ENCODE assay signal across 14 mouse cellular contexts in genomic region chrX:166327621-166328020, GRCm38 (mm10).
DNase-seq lines count a peak whose midpoint lies in the region; ATAC-seq and TF ChIP-seq lines count a peak whose summit lies in the region.
"Had no signal": no experiment of that assay in that cellular context is flagged by ENCODE, and none has a peak within 500 bp of the region (broad histone marks: within the 10 kb centered on the region; RNA-seq: fewer than 3 reads in every experiment).

No protein-coding gene starts in this region.

- no peaks in the 10 kb centered on the region for H3K36me3 ChIP-seq in CH12.LX (replicated peaks in 1 of 2; ENCODE audit: control insufficient read depth in 1 of 2, insufficient read depth in 1 of 2, low read length in 1 of 2)
- H3K36me3 ChIP-seq in embryonic facial prominence, embryonic 10.5 days (replicated peaks), result no peaks in the 10 kb centered on the region
- H3K36me3 ChIP-seq in hindbrain, embryonic 10.5 days, result no peaks in the 10 kb centered on the region
- no peaks in the 10 kb centered on the region for H3K36me3 ChIP-seq in midbrain, embryonic 14.5 days (ENCODE audit: control insufficient read depth, insufficient read depth, low read length)
- H3K36me3 ChIP-seq in stomach, postnatal 0 days (ENCODE audit: control insufficient read depth, insufficient read depth, low read length), result no peaks in the 10 kb centered on the region
- H3K36me3 ChIP-seq: liver, embryonic 13.5 days had no signal

- no peak overlapping the region for H3K27ac ChIP-seq in CH12.LX (ENCODE audit: insufficient read depth, low read depth)
- H3K27ac ChIP-seq in embryonic facial prominence, embryonic 10.5 days (replicated peaks), result peak overlapping the region; percentile 79; the same call in 1 of the 2 replicates
- H3K27ac ChIP-seq in hindbrain, embryonic 10.5 days, result peak overlapping the region; percentile 87
- peak overlapping the region; percentile 85 for H3K27ac ChIP-seq in midbrain, embryonic 14.5 days (replicated peaks; ENCODE audit: low read depth, low read length)
- H3K27ac ChIP-seq in stomach, postnatal 0 days (replicated peaks), result no peak overlapping the region
- H3K27ac ChIP-seq: liver, embryonic 13.5 days had no signal

- no peak overlapping the region for H3K9ac ChIP-seq in CH12.LX (ENCODE audit: insufficient read depth, low read depth)
- no peak overlapping the region for H3K9ac ChIP-seq in midbrain, embryonic 14.5 days (replicated peaks; ENCODE audit: low read length)
- no peak overlapping the region for H3K9ac ChIP-seq in stomach, postnatal 0 days (ENCODE audit: low read length)
- H3K9ac ChIP-seq: liver, embryonic 13.5 days had no signal

- no peak overlapping the region for H3K4me3 ChIP-seq in CH12.LX (replicated peaks in 1 of 3; ENCODE audit: low read depth in 2 of 3, low read length in 2 of 3, poor library complexity in 1 of 3)
- H3K4me3 ChIP-seq in embryonic facial prominence, embryonic 10.5 days, result no peak overlapping the region
- no peak overlapping the region for H3K4me3 ChIP-seq in hindbrain, embryonic 10.5 days
- H3K4me3 ChIP-seq in midbrain, embryonic 14.5 days (replicated peaks; ENCODE audit: low read depth, low read length), result no peak overlapping the region
- H3K4me3 ChIP-seq in stomach, postnatal 0 days (ENCODE audit: low read depth, low read length), result no peak overlapping the region
- H3K4me3 ChIP-seq: liver, embryonic 13.5 days had no signal

- DNase-seq in CH12.LX (ENCODE audit: extremely low read depth), result peak; percentile 37
- no peak for DNase-seq in embryonic facial prominence, embryonic 10.5 days (ENCODE audit: low spot score)
- DNase-seq in hindbrain, embryonic 10.5 days (ENCODE audit: low spot score), result no peak
- DNase-seq in midbrain, embryonic 14.5 days, result peak; percentile 31
- no peak for DNase-seq in stomach, postnatal 0 days (ENCODE audit: low spot score)
- DNase-seq in adrenal gland, postnatal 25 days, result no peak
- no peak for DNase-seq in ovary, postnatal 10 days (ENCODE audit: low spot score)
- DNase-seq: adrenal gland, adult 2 months; heart, adult 18-20 months; heart, postnatal 10 days; kidney, adult 18-20 months; liver, embryonic 13.5 days; lung, postnatal 36 days had no signal

- peaks cover 9 to 16% of the 10 kb centered on the region in 2 experiments for H3K4me1 ChIP-seq in CH12.LX (ENCODE audit: control insufficient read depth in 1 of 2, insufficient read depth in 2 of 2)
- H3K4me1 ChIP-seq in embryonic facial prominence, embryonic 10.5 days, result peaks cover 20% of the 10 kb centered on the region
- H3K4me1 ChIP-seq in hindbrain, embryonic 10.5 days (replicated peaks), result peaks cover 22% of the 10 kb centered on the region
- peaks cover 15% of the 10 kb centered on the region; the same call in 1 of the 2 replicates for H3K4me1 ChIP-seq in midbrain, embryonic 14.5 days (ENCODE audit: control insufficient read depth, insufficient read depth, low read length)
- no peaks in the 10 kb centered on the region for H3K4me1 ChIP-seq in stomach, postnatal 0 days (replicated peaks; ENCODE audit: control insufficient read depth, insufficient read depth)
- H3K4me1 ChIP-seq: liver, embryonic 13.5 days had no signal

- ATAC-seq in midbrain, embryonic 14.5 days (ENCODE audit: low FRiP score, low TSS enrichment), result no peak
- no peak for ATAC-seq in CD4-positive, CD25-positive, alpha-beta regulatory T cell, adult 4 months
- no peak for ATAC-seq in stomach, postnatal 0 days (ENCODE audit: low FRiP score, low TSS enrichment)

- WGBS in embryonic facial prominence, embryonic 10.5 days, result 68% methylated on average over 5 of the region's 5 CpGs
- 70% methylated on average over 5 of the region's 5 CpGs for WGBS in hindbrain, embryonic 10.5 days
- WGBS in midbrain, embryonic 14.5 days, result 47% methylated on average over 5 of the region's 5 CpGs
- WGBS in stomach, postnatal 0 days, result 75% methylated on average over 5 of the region's 5 CpGs

- no peak overlapping the region for H3K4me2 ChIP-seq in CH12.LX (ENCODE audit: insufficient read depth, low read depth, poor library complexity, severe bottlenecking)
- no peak overlapping the region for H3K4me2 ChIP-seq in midbrain, embryonic 14.5 days (ENCODE audit: low read length)
- no peak overlapping the region for H3K4me2 ChIP-seq in stomach, postnatal 0 days (replicated peaks; ENCODE audit: low read depth)
- H3K4me2 ChIP-seq: liver, embryonic 13.5 days had no signal

- no peaks in the 10 kb centered on the region for H3K27me3 ChIP-seq in CH12.LX (replicated peaks)
- peaks cover 79% of the 10 kb centered on the region for H3K27me3 ChIP-seq in embryonic facial prominence, embryonic 10.5 days (replicated peaks; ENCODE audit: low read depth, poor library complexity, severe bottlenecking)
- peaks cover 35% of the 10 kb centered on the region for H3K27me3 ChIP-seq in hindbrain, embryonic 10.5 days (ENCODE audit: insufficient read depth, poor library complexity, severe bottlenecking)
- peaks cover 3% of the 10 kb centered on the region; the same call in 1 of the 2 replicates for H3K27me3 ChIP-seq in midbrain, embryonic 14.5 days (ENCODE audit: control insufficient read depth, insufficient read depth, low read length)
- H3K27me3 ChIP-seq in stomach, postnatal 0 days (ENCODE audit: control insufficient read depth, insufficient read depth, low read length), result no peaks in the 10 kb centered on the region
- H3K27me3 ChIP-seq: liver, embryonic 13.5 days had no signal

- H3K9me3 ChIP-seq in CH12.LX (replicated peaks; ENCODE audit: low read length), result no peaks in the 10 kb centered on the region
- H3K9me3 ChIP-seq in embryonic facial prominence, embryonic 10.5 days, result no peaks in the 10 kb centered on the region
- H3K9me3 ChIP-seq in hindbrain, embryonic 10.5 days, result no peaks in the 10 kb centered on the region
- H3K9me3 ChIP-seq in midbrain, embryonic 14.5 days (ENCODE audit: control insufficient read depth, low read length), result no peaks in the 10 kb centered on the region
- H3K9me3 ChIP-seq in stomach, postnatal 0 days (ENCODE audit: control insufficient read depth, low read length), result no peaks in the 10 kb centered on the region
- H3K9me3 ChIP-seq: liver, embryonic 13.5 days had no signal

- no peak for TF ChIP-seq RAD21 in CH12.LX (IDR thresholded peaks at IDR 0.05; ENCODE audit: low read depth, low read length)

- no peak for TF ChIP-seq POLR2A in CH12.LX (IDR thresholded peaks at IDR 0.05; ENCODE audit: low read depth, low read length)

- no peaks in the 10 kb centered on the region for H3K79me2 ChIP-seq in CH12.LX (replicated peaks; ENCODE audit: control insufficient read depth, extremely low read depth, insufficient read depth, poor library complexity, severe bottlenecking)

- dilution Hi-C loops in CH12.LX (cut with MboI; ENCODE audit: extremely low pct_ligation_motif_present, extremely low pct_unique_long_range_greater_than_20kb, low sequenced_read_pairs), result no loop called here

- in situ Hi-C loops in CH12.LX (cut with MboI; ENCODE audit: low pct_ligation_motif_present, low pct_unique_long_range_greater_than_20kb, low sequenced_read_pairs), result no loop called here

- no peak for TF ChIP-seq EP300 in CH12.LX (IDR thresholded peaks at IDR 0.05; ENCODE audit: low read length)
- TF ChIP-seq EP300 in stomach, postnatal 0 days (optimal IDR thresholded peaks at IDR 0.05), result no peak

- no peak for TF ChIP-seq CTCF in CH12.LX (conservative IDR thresholded peaks at IDR 0.05 in 1 of 2, IDR thresholded peaks at IDR 0.05 in 1 of 2; ENCODE audit: low read depth in 2 of 2, low read length in 2 of 2)
- TF ChIP-seq CTCF in stomach, postnatal 0 days (IDR thresholded peaks at IDR 0.05; ENCODE audit: low read depth), result no peak

TF ChIP-seq in CH12.LX, 34 proteins besides CTCF, POLR2A, EP300 and RAD21:
- TF ChIP-seq BHLHE40 (IDR thresholded peaks at IDR 0.05; ENCODE audit: low read depth, low read length), result 0 out of 2 replicates have a peak, but pooled peaks have one; percentile 14
- no peak for TF ChIP-seq TBP (conservative IDR thresholded peaks at IDR 0.05; ENCODE audit: low read depth, low read length)
- TF ChIP-seq ELF1 (IDR thresholded peaks at IDR 0.05; ENCODE audit: low read depth, low read length), result 0 out of 2 replicates have a peak, but pooled peaks have one; percentile 21
TF ChIP-seq in CH12.LX: peak in this region for 2.

Comparison
In these comparisons a context has a peak if more than half of its experiments do, and no peak if none do; other contexts are left out.
1. DNase-seq: peak in CH12.LX (single experiment) and midbrain, embryonic 14.5 days (single experiment); none in embryonic facial prominence, embryonic 10.5 days (single experiment), hindbrain, embryonic 10.5 days (single experiment), stomach, postnatal 0 days (single experiment), adrenal gland, postnatal 25 days (single experiment) and ovary, postnatal 10 days (single experiment).
2. H3K27ac ChIP-seq: peak in embryonic facial prominence, embryonic 10.5 days (single experiment), hindbrain, embryonic 10.5 days (single experiment) and midbrain, embryonic 14.5 days (single experiment); none in CH12.LX (single experiment) and stomach, postnatal 0 days (single experiment).